Mouse (Mus musculus): ENCODE measurements around the gene Gm10334. TPM values are rescaled to one million over a fixed set of nuclear protein-coding genes. Genes with fewer than 3 reads are reported as not detected.

Gene Gm10334
- not detected in 2 replicates for polyA plus RNA-seq (2012; rRNA removed; ENCODE audit: low replicate concordance)

GRCm38 (mm10) chr6:41446045-41446444, at the start of gene Gm10334:
TSS of gene Gm10334 (minus strand) at chr6:41446145.

DNA sequence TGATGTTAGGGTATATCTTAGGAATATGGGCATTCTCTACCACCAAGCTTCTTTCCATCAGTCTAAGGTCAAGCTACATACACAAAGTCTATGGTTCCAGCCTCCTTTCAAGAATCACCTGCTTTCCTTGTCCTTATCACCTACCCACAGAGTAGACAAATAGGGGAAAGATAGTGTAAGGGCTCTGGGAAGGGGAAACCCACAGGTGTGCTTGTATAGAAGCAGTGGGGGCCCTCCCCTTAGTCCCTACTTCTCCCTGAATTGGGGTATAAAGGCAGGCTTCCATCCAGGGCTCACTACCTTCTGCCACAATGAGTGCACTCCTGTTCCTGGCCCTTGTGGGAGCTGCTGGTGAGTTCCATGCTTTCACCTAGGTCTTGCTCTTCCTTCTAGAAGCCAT, 12.7 kb upstream of the Gm10334 start, which contains the start of gene Prss1:
Gene Prss1 (plus strand): TSS at position 301 of the 400 bp plus-strand sequence.

Other genes starting within 250 kb of the Gm10334 start
- gene Try4, start 143.9 kb downstream of the Gm10334 start, polyA plus RNA-seq (2012; rRNA removed; ENCODE audit: low replicate concordance) = 1.0 TPM in 1 of 2 replicates, not detected in the other
- 0.18 and 0.72 TPM in 2 replicates for gene Try5, start 129.3 kb downstream of the Gm10334 start, polyA plus RNA-seq (2012; rRNA removed; ENCODE audit: low replicate concordance)
- not detected in 2 replicates for gene Try10, start 92.0 kb downstream of the Gm10334 start, polyA plus RNA-seq (2012; rRNA removed; ENCODE audit: low replicate concordance)
- not detected in 2 replicates for gene Prss3, start 68.5 kb downstream of the Gm10334 start, polyA plus RNA-seq (2012; rRNA removed; ENCODE audit: low replicate concordance)
- gene Gm5771, start 53.8 kb downstream of the Gm10334 start, polyA plus RNA-seq (2012; rRNA removed; ENCODE audit: low replicate concordance) = not detected in 2 replicates
- gene Prss1, start 12.8 kb upstream of the Gm10334 start, polyA plus RNA-seq (2012; rRNA removed; ENCODE audit: low replicate concordance) = not detected in 2 replicates
- 0.59 and 2.9 TPM in 2 replicates for gene Prss2, start 75.6 kb upstream of the Gm10334 start, polyA plus RNA-seq (2012; rRNA removed; ENCODE audit: low replicate concordance)
- 20.3 and 26.2 TPM in 2 replicates for gene Ephb6, start 159.3 kb upstream of the Gm10334 start, polyA plus RNA-seq (2012; rRNA removed; ENCODE audit: low replicate concordance)
- 0.86 and 1.7 TPM in 2 replicates for gene Trpv6, start 190.3 kb upstream of the Gm10334 start, polyA plus RNA-seq (2012; rRNA removed; ENCODE audit: low replicate concordance)
- not detected in 2 replicates for gene Trpv5, start 234.6 kb upstream of the Gm10334 start, polyA plus RNA-seq (2012; rRNA removed; ENCODE audit: low replicate concordance)
- gene Llcfc1, start 238.3 kb upstream of the Gm10334 start, polyA plus RNA-seq (2012; rRNA removed; ENCODE audit: low replicate concordance) = not detected in 2 replicates